Mouse (Mus musculus) G1E (cell line): ENCODE results near the gene Nt5c1b. TPM values are rescaled to one million over a fixed set of nuclear protein-coding genes. Genes with fewer than 3 reads are reported as not detected.

Experiments
- ATAC-seq: 2 replicates; pipeline ENCODE4 v1.8.0; 2016; ENCODE audit warnings: mild to moderate bottlenecking; ENCODE audit not compliant: insufficient number of reproducible peaks, poor library complexity, low FRiP score, severe bottlenecking; ENCODE audit errors: extremely low read depth
- DNase-seq: peaks from one replicate; pipeline ENCODE4 v3.0.0; 2012; ENCODE audit warnings: low spot score
- H3K27me3 ChIP-seq: 2 replicates; pipeline ENCODE4 v1.6.1; 2012; ENCODE audit warnings: mild to moderate bottlenecking, low read length, inconsistent platforms; ENCODE audit not compliant: insufficient read depth
- H3K36me3 ChIP-seq: replicated peaks from 2 replicates; pipeline ENCODE3; 2012; ENCODE audit warnings: mild to moderate bottlenecking, inconsistent platforms
- H3K4me1 ChIP-seq: 2 replicates; pipeline ENCODE4 v1.6.1; 2012; ENCODE audit warnings: low read depth, low read length, inconsistent platforms, mixed read lengths; ENCODE audit not compliant: insufficient read depth
- H3K4me3 ChIP-seq: 2 replicates; pipeline ENCODE4 v1.5.1; 2012; ENCODE audit warnings: low read depth, mild to moderate bottlenecking, inconsistent platforms, low read length, moderate library complexity, mixed read lengths
- H3K9me3 ChIP-seq: replicated peaks from 2 replicates; pipeline ENCODE4 v1.6.1; 2012; ENCODE audit warnings: inconsistent platforms
- CTCF ChIP-seq: IDR thresholded peaks from 2 replicates; pipeline ENCODE4 v1.5.1; 2012; ENCODE audit warnings: low read depth, low read length, inconsistent platforms, mixed read lengths
- GATA1 ChIP-seq: IDR thresholded peaks from 2 replicates; pipeline ENCODE4 v1.6.1; 2012; ENCODE audit warnings: borderline replicate concordance, low read length, inconsistent platforms, mixed read lengths
- GATA2 ChIP-seq: IDR thresholded peaks from 2 replicates; pipeline ENCODE4 v1.6.1; 2012; ENCODE audit warnings: low read depth, low read length, inconsistent platforms, borderline replicate concordance
- POLR2AphosphoS5 ChIP-seq: IDR thresholded peaks from 2 replicates; pipeline ENCODE4 v1.6.1; 2012; ENCODE audit warnings: low read depth, low read length, inconsistent platforms; ENCODE audit not compliant: insufficient replicate concordance
- TAL1 ChIP-seq: conservative IDR thresholded peaks from 2 replicates; pipeline ENCODE4 v1.6.1; 2012; ENCODE audit warnings: low read depth, low read length, inconsistent platforms, mixed read lengths
- polyA plus RNA-seq: library from polyadenylated mRNA; stranded (reverse); fragments of >175 nt; gene quantifications from 2 replicates; pipeline ENCODE4 v1.2.3, GENCODE M21; 2012
- total RNA-seq, 2 experiments: library from RNA; stranded (forward) in 1 of 2; stranded (reverse) in 1 of 2; fragments of 200-1000 nt in 1 of 2; fragments of >200 nt in 1 of 2; fragmentation: Nextera tagmentation in 1 of 2; gene quantifications; 2 replicates each; pipeline ENCODE4 v1.2.3; 2014 to 2017

Gene Nt5c1b
- total and polyA plus RNA-seq, 3 experiments = 0.33 TPM; not detected in 2

- H3K4me1 ChIP-seq = peaks cover 5% of the 10 kb centered on the region; the same call in 1 of the 2 replicates
- peak within 1 kb of the TSS; percentile 90 for H3K4me3 ChIP-seq
- H3K27me3 ChIP-seq = no peaks in the 10 kb centered on the region
- no peaks in the 10 kb centered on the region for H3K9me3 ChIP-seq
- TF ChIP-seq TAL1 (no peak), GATA2 (no peak), CTCF (0 out of 2 replicates have a peak, but pooled peaks have one; percentile 6)
- H3K36me3 ChIP-seq = peaks cover 8% of the 10 kb centered on the region
- ATAC-seq (peak; percentile 97), DNase-seq (peak; percentile 87)
Observed at GRCm38 (mm10) chr12:10390671-10391441, 21.1 kb downstream of the Nt5c1b start, which contains the start of gene Rdh14. Rdh14 (plus strand) TSS chr12:10390772.

GRCm38 (mm10) chr12:10400788-10401187, 31.0 kb downstream of the Nt5c1b start:
- no peak for TF ChIP-seq POLR2AphosphoS5
- no peak for TF ChIP-seq GATA2
- no peak for TF ChIP-seq CTCF
- TF ChIP-seq TAL1 = no peak
- no peak for TF ChIP-seq GATA1
- no peaks in the 10 kb centered on the region for H3K4me1 ChIP-seq
- no peaks in the 10 kb centered on the region for H3K27me3 ChIP-seq
- no peak overlapping the region for H3K4me3 ChIP-seq
- no peaks in the 10 kb centered on the region for H3K9me3 ChIP-seq
- no peak for ATAC-seq
- H3K36me3 ChIP-seq = no peaks in the 10 kb centered on the region
- no peak for DNase-seq

GRCm38 (mm10) chr12:10402421-10403115, 32.8 kb downstream of the Nt5c1b start:
- ATAC-seq = no peak
- TF ChIP-seq TAL1 (no peak), CTCF (no peak), GATA1 (no peak), GATA2 (no peak), POLR2AphosphoS5 (no peak)
- no peak for DNase-seq

GRCm38 (mm10) chr12:10410511-10411179, 40.9 kb downstream of the Nt5c1b start:
- ATAC-seq (no peak), DNase-seq (no peak)
- no peaks in the 10 kb centered on the region for H3K4me1 ChIP-seq
- no peak overlapping the region for H3K4me3 ChIP-seq
- H3K36me3 ChIP-seq = no peaks in the 10 kb centered on the region
- H3K9me3 ChIP-seq = no peaks in the 10 kb centered on the region
- TF ChIP-seq POLR2AphosphoS5 (no peak), GATA1 (no peak), TAL1 (no peak), GATA2 (no peak), CTCF (no peak)
- H3K27me3 ChIP-seq = no peaks in the 10 kb centered on the region

More at GRCm38 (mm10) chr12:10402421-10403115, 32.8 kb downstream of the Nt5c1b start:
- H3K4me3 ChIP-seq = no peak overlapping the region
- no peaks in the 10 kb centered on the region for H3K4me1 ChIP-seq
- no peaks in the 10 kb centered on the region for H3K27me3 ChIP-seq
- no peaks in the 10 kb centered on the region for H3K36me3 ChIP-seq
- H3K9me3 ChIP-seq = no peaks in the 10 kb centered on the region

- Histone ChIP-seq H3K4me1 (no peaks in the 10 kb centered on the region), H3K36me3 (no peaks in the 10 kb centered on the region), H3K27me3 (no peaks in the 10 kb centered on the region), H3K4me3 (no peak overlapping the region), H3K9me3 (no peaks in the 10 kb centered on the region)
- DNase-seq = no peak
- no peak for TF ChIP-seq POLR2AphosphoS5
- no peak for TF ChIP-seq CTCF
- TF ChIP-seq TAL1 = no peak
- no peak for TF ChIP-seq GATA2
- TF ChIP-seq GATA1 = no peak
- ATAC-seq = no peak
Observed at GRCm38 (mm10) chr12:10411453-10411852, 41.7 kb downstream of the Nt5c1b start.

- Histone ChIP-seq H3K9me3 (no peaks in the 10 kb centered on the region), H3K27me3 (no peaks in the 10 kb centered on the region), H3K36me3 (no peaks in the 10 kb centered on the region), H3K4me3 (no peak overlapping the region), H3K4me1 (no peaks in the 10 kb centered on the region)
- DNase-seq (no peak), ATAC-seq (no peak)
- no peak for TF ChIP-seq CTCF
- TF ChIP-seq GATA2 = no peak
- TF ChIP-seq POLR2AphosphoS5 = no peak
- no peak for TF ChIP-seq GATA1
- no peak for TF ChIP-seq TAL1
Observed at GRCm38 (mm10) chr12:10422347-10422746, 52.6 kb downstream of the Nt5c1b start.
